Mouse (Mus musculus): ENCODE data around the gene Gm45799.

GRCm38 (mm10) chr7:105650639-105651435, 10.5 kb downstream of the Gm45799 start, which contains the start of gene Dnhd1:
- TF ChIP-seq CTCF (IDR thresholded peaks at IDR 0.05) (peak; percentile 54), POLR2A (IDR thresholded peaks at IDR 0.05; ENCODE audit: insufficient read depth, low read depth, low read length) (0 out of 2 replicates have a peak, but pooled peaks have one; percentile 37), EP300 (IDR thresholded peaks at IDR 0.05; ENCODE audit: insufficient read depth, low read depth, low read length) (0 out of 2 replicates have a peak, but pooled peaks have one; percentile 5)

Measured in heart, adult 2 months (tissue).